Mouse (Mus musculus) stomach, postnatal 0 days (tissue): ENCODE measurements at regions not wholly inside any gene's neighbourhood (a gene's known extent, or its start where the extent isn't known, plus 50 kb on each side); places are given as distances from the start of the nearest gene placed in this dataset.
"Not testable (repeated sequence)": the region's sequence is repeated elsewhere in the genome, so short reads cannot be mapped to it uniquely, and the experiment has no call there.

ENCODE experiments used
- ATAC-seq: fragments of 200-750 bp; cut with Nextera tagmentation; 2 replicates; pipeline ENCODE4 v1.8.0; 2017; ENCODE audit not compliant: low FRiP score, low TSS enrichment
- DNase-seq: peaks from one replicate; pipeline ENCODE4 v3.0.0-alpha.2; 2016; ENCODE audit warnings: low spot score
- H3K27ac ChIP-seq: fragments of 300-500 bp; sonication (generic); replicated peaks from 2 replicates; pipeline ENCODE4 v1.5.1; 2014; ENCODE audit warnings: mild to moderate bottlenecking, control low read depth
- H3K27me3 ChIP-seq: fragments of 300-500 bp; sonication (generic); 2 replicates; pipeline ENCODE4 v1.6.1; 2014; ENCODE audit warnings: low read length; ENCODE audit not compliant: control insufficient read depth, insufficient read depth
- H3K36me3 ChIP-seq: fragments of 300-500 bp; sonication (generic); 2 replicates; pipeline ENCODE4 v1.6.1; 2014; ENCODE audit warnings: low read length, mixed read lengths; ENCODE audit not compliant: control insufficient read depth, insufficient read depth
- H3K4me1 ChIP-seq: fragments of 300-500 bp; sonication (generic); replicated peaks from 2 replicates; pipeline ENCODE4 v1.6.1; 2014; ENCODE audit warnings: antibody characterized with exemption; ENCODE audit not compliant: control insufficient read depth, insufficient read depth
- H3K4me2 ChIP-seq: fragments of 300-500 bp; sonication (generic); replicated peaks from 2 replicates; pipeline ENCODE4 v1.6.1; 2014; ENCODE audit warnings: low read depth, mild to moderate bottlenecking, control low read depth, moderate library complexity
- H3K4me3 ChIP-seq: fragments of 300-500 bp; sonication (generic); 2 replicates; pipeline ENCODE4 v1.5.1; 2014; ENCODE audit warnings: low read depth, low read length, control low read depth
- H3K9ac ChIP-seq: fragments of 300-500 bp; sonication (generic); 2 replicates; pipeline ENCODE4 v1.6.1; 2014; ENCODE audit warnings: mild to moderate bottlenecking, low read length, control low read depth, mixed read lengths
- H3K9me3 ChIP-seq: fragments of 300-500 bp; sonication (generic); 2 replicates; pipeline ENCODE4 v1.6.1; 2016; ENCODE audit warnings: low read length; ENCODE audit not compliant: control insufficient read depth
- CTCF ChIP-seq: IDR thresholded peaks from 2 replicates; pipeline ENCODE4 v1.5.1; 2016; ENCODE audit warnings: antibody characterized with exemption, low read depth, mild to moderate bottlenecking, moderate library complexity
- EP300 ChIP-seq: optimal IDR thresholded peaks from 2 replicates; pipeline ENCODE3; 2016; ENCODE audit warnings: antibody characterized with exemption
- WGBS: fragments of 180-500 bp; shearing (Covaris S2); extraction: QIAGEN DNeasy Blood & Tissue Kit; methylation state at CpG from one replicate; pipeline ENCODE4 v1.1.7; 2014; 5-methylcytosine and 5-hydroxymethylcytosine counted together

GRCm38 (mm10) chr12:65426884-65427283 lies 201.6 kb downstream of the Wdr20rt start:
- Histone ChIP-seq H3K27ac (no peak overlapping the region), H3K9ac (no peak overlapping the region), H3K4me3 (no peak overlapping the region), H3K36me3 (no peaks in the 10 kb centered on the region), H3K4me1 (no peaks in the 10 kb centered on the region), H3K9me3 (no peaks in the 10 kb centered on the region), H3K27me3 (no peaks in the 10 kb centered on the region), H3K4me2 (no peak overlapping the region)
- no peak for TF ChIP-seq EP300
- no peak for TF ChIP-seq CTCF
- whole genome bisulfite sequencing, result 84% methylated on average over 11 of the region's 11 CpGs
- ATAC-seq (no peak), DNase-seq (no peak)

GRCm38 (mm10) chr12:65428214-65428981 lies 203.1 kb downstream of the Wdr20rt start:
- Histone ChIP-seq H3K27ac (no peak overlapping the region), H3K4me2 (no peak overlapping the region), H3K4me1 (no peaks in the 10 kb centered on the region), H3K9ac (no peak overlapping the region), H3K36me3 (no peaks in the 10 kb centered on the region), H3K4me3 (no peak overlapping the region), H3K27me3 (no peaks in the 10 kb centered on the region), H3K9me3 (no peaks in the 10 kb centered on the region)
- TF ChIP-seq EP300 (no peak), CTCF (no peak)
- ATAC-seq, result no peak
- 63% methylated on average over 23 of the region's 23 CpGs for WGBS
- DNase-seq, result no peak

- DNase-seq, result no peak
- Histone ChIP-seq H3K4me1 (no peaks in the 10 kb centered on the region), H3K27me3 (no peaks in the 10 kb centered on the region), H3K36me3 (no peaks in the 10 kb centered on the region), H3K9me3 (no peaks in the 10 kb centered on the region), H3K9ac (no peak overlapping the region), H3K27ac (no peak overlapping the region), H3K4me2 (no peak overlapping the region), H3K4me3 (no peak overlapping the region)
- ATAC-seq, result no peak
- WGBS, result 70% methylated on average over 4 of the region's 4 CpGs
- TF ChIP-seq CTCF, result no peak
- TF ChIP-seq EP300, result no peak
These were observed 225.5 kb downstream of the Wdr20rt start for GRCm38 (mm10) chr12:65450845-65451244.

GRCm38 (mm10) chr12:65455683-65456082 lies 230.4 kb downstream of the Wdr20rt start:
- no peak overlapping the region for H3K4me2 ChIP-seq
- no peak for ATAC-seq
- WGBS, result 89% methylated on average over 3 of the region's 3 CpGs
- no peaks in the 10 kb centered on the region for H3K4me1 ChIP-seq
- H3K4me3 ChIP-seq, result no peak overlapping the region
- H3K9ac ChIP-seq, result no peak overlapping the region
- no peak for TF ChIP-seq CTCF
- TF ChIP-seq EP300, result no peak
- H3K27ac ChIP-seq, result no peak overlapping the region
- H3K36me3 ChIP-seq, result no peaks in the 10 kb centered on the region
- no peaks in the 10 kb centered on the region for H3K27me3 ChIP-seq
- DNase-seq, result no peak
- no peaks in the 10 kb centered on the region for H3K9me3 ChIP-seq

GRCm38 (mm10) chr12:65456956-65457355 lies 231.6 kb downstream of the Wdr20rt start:
- H3K27ac ChIP-seq, result no peak overlapping the region
- no peaks in the 10 kb centered on the region for H3K9me3 ChIP-seq
- H3K27me3 ChIP-seq, result no peaks in the 10 kb centered on the region
- H3K9ac ChIP-seq, result no peak overlapping the region
- no peaks in the 10 kb centered on the region for H3K36me3 ChIP-seq
- ATAC-seq (no peak), DNase-seq (no peak)
- H3K4me1 ChIP-seq, result no peaks in the 10 kb centered on the region
- no peak for TF ChIP-seq CTCF
- no peak for TF ChIP-seq EP300
- H3K4me2 ChIP-seq, result no peak overlapping the region
- H3K4me3 ChIP-seq, result no peak overlapping the region
- WGBS, result 48% methylated on average over 3 of the region's 3 CpGs

GRCm38 (mm10) chr12:65464246-65464645 lies 238.9 kb downstream of the Wdr20rt start:
- no peak overlapping the region for H3K9ac ChIP-seq
- DNase-seq, result no peak
- 32% methylated on average over 2 of the region's 2 CpGs for WGBS

GRCm38 (mm10) chr12:65478674-65479073 lies 253.4 kb downstream of the Wdr20rt start:
- H3K27me3 ChIP-seq, H3K4me1 ChIP-seq, H3K27ac ChIP-seq, H3K9me3 ChIP-seq, H3K9ac ChIP-seq, H3K4me2 ChIP-seq, H3K36me3 ChIP-seq, H3K4me3 ChIP-seq: not testable (repeated sequence)
- peak; percentile 35 for DNase-seq
- peak; percentile 47; the same call in 1 of the 2 replicates for ATAC-seq
- 34% methylated on average over 9 of the region's 9 CpGs for WGBS

More at GRCm38 (mm10) chr12:65464246-65464645, 238.9 kb downstream of the Wdr20rt start:
- Histone ChIP-seq H3K4me3 (no peak overlapping the region), H3K27me3 (no peaks in the 10 kb centered on the region), H3K36me3 (no peaks in the 10 kb centered on the region), H3K4me2 (no peak overlapping the region), H3K4me1 (no peaks in the 10 kb centered on the region), H3K27ac (no peak overlapping the region), H3K9me3 (no peaks in the 10 kb centered on the region)
- no peak for ATAC-seq
- TF ChIP-seq CTCF (no peak), EP300 (no peak)
